Mouse (Mus musculus): ENCODE results near the gene Irak4. TPM values are rescaled to one million over a fixed set of nuclear protein-coding genes. Genes with fewer than 3 reads are reported as not detected.

Gene Irak4
- polyA plus RNA-seq, 1 experiment from 2014 or later, result 12.9 TPM

Other genes with a start within 250 kb of the Irak4 start
- 2.9 and 3.3 TPM in 2 replicates for gene Adamts20, start 78.2 kb upstream of the Irak4 start, polyA plus RNA-seq (2015; fragmentation: Nextera tagmentation; extraction: Ambion mirVana)
- gene Pus7l, start 96 bp upstream of the Irak4 start, polyA plus RNA-seq (2015; fragmentation: Nextera tagmentation; extraction: Ambion mirVana), result 7.5 and 7.8 TPM in 2 replicates
- gene Twf1, start 46.2 kb downstream of the Irak4 start, polyA plus RNA-seq (2015; fragmentation: Nextera tagmentation; extraction: Ambion mirVana), result 104 TPM in 2 replicates
- gene Tmem117, start 85.6 kb downstream of the Irak4 start, polyA plus RNA-seq (2015; fragmentation: Nextera tagmentation; extraction: Ambion mirVana), result 2.8 and 3.7 TPM in 2 replicates